Mouse (Mus musculus) ES-CJ7 (cell line): ENCODE results near the gene Lrp5.
A peak's percentile ranks its signal among the peaks of the same experiment; 100 is the strongest.

Source experiments
- DNase-seq: peaks from one replicate; pipeline ENCODE4 v3.0.0; 2011; ENCODE audit warnings: low read depth, low spot score

Lrp5 gene

DNA sequence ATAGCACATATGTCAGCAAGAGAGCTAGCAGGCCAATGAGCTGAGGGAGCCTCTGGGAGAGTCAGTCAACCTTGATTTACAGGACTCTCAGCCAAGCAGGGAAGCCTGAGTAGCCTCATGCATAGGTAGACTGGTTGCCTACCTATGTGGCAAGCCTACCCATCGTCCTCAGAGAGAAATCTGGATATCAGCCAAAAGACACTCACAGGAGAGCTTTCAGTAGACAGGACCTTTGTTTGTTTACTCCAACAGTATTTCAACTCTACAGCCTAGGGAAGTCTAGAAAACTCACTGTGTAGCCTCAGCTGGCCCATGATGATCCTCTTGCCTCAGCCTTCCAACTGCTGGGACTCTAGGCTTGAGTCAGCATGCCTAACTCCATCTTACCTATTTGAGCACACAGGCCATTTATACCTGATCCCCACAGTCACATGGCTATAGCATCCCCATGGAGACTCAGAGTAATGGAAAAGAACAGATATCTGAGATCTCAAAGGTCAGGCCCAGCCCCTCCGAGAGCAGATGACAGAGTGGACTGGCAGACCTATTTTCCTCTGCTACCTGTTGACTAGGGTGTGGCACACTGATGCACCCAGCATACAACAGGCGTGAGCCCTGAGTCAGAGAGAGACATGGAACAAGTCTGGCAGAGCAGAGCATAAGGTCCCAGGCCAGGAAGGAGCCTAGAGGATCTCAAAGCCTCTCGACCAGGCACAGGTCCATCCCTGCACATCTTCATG lies 73.7 kb downstream of the Lrp5 start:
- no peak for DNase-seq

GRCm38 (mm10) chr19:3611730-3612129 lies 74.6 kb downstream of the Lrp5 start:
- no peak for DNase-seq

DNA sequence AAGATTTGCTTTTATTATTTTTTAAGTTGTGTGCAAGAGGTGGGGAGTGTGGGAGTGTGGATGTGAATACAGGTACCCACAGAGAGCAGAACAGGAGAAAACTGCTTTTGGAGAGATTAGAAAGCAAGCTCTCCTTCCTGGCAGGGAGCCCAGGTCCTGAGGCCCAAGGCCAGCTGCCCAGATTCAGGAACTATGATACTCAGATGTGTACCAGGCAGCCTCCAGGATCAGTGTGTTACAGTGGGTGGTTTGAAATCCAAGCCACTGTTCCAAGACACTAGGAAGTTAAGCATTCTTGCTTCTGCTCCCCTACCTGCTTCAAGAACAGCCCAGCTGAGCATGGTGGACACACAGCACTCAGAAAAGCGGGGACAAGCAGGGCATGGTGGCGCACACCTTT lies 75.5 kb downstream of the Lrp5 start:
- DNase-seq, result no peak

DNA sequence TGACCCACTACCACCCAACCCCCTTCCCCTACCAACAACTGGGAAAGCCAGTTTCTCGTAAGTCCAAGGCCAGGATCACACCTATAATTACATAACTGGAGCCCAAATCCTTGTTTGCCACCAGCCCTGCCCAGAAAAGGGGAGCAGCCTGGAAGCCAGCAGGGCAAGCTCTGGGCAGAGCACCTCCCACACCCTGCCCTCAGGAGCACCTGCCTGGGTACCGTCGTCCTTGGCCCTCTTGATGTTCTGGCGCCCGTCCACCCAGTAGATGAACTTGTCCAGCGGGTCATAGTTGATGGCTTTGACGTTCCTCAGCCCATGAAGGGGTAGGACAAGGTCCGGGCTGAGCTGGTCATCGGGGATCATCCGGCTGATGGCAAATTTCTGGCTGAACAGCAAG lies 76.5 kb downstream of the Lrp5 start:
- DNase-seq, result no peak

DNA sequence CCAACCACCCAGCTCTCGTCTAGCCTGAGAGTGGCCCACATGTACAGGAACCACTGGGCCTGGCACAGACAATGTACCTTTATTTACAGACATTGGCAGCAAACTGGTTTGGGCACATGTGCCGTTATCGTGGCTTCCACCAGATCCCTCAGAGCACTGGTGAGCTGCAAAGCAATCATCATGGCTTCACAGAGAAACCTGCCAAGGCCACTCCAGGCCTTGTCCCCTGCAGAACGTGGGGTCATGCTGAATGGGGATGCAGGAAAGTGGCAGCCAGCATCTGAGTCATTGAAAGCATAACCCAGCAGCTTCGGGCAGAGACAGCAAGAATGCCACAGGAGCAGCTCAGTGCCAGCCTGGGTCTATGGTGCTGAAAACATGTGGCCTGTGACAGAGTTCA lies 92.0 kb downstream of the Lrp5 start:
- DNase-seq, result no peak

DNA sequence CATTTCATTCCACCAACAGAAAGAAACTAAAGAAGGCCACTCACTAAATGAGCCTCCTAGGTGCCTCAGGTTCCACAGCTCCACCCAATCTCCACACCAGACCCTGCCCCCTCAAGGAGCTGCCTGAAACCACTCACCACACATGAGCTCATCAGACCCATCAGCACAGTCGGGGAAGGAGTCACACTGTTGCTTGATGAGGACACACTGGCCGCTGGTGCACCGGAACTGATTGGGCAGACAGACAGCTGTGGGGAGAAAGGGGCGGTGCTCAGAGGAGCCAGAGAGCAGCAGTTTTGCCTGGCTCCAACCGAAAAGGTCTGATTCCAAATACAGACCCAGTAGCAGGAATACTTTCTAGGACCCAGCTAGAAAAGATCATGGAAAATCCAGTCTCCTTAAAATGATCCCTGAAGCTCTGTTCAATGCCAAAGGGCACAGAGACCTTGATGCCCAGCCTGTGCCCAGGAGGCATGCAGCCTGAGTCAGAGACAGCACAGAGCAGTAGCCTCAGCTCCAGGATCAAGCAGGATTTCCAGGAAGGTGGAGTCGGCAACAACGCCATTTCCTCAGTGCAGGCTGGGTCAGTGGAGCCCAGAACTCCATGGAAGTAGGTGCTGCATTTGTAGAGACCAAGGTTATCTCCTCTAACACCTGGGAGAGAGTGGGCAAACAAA lies 92.8 kb downstream of the Lrp5 start:
- DNase-seq, result no peak

DNA sequence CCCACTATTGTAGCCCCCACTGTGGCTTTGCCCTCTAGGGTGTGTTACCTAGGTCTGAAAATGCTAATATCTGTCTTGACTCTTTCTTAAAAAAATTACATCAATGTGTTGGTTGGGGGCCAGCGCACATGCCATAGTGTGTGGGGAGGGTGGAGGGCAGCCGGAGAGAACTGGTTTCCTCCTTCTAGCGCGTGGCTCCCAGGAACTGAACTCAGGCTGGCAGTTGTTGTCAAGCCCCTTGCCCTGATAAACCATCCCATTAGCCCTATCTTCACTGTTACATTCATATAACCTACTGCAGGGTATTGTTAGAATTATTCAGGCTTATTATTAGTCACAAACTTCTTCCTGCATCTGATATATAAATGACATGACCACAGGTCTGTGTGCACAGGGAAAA lies 96.4 kb downstream of the Lrp5 start:
- DNase-seq, result no peak

- DNase-seq, result no peak
Measured at GRCm38 (mm10) chr19:3589547-3589946, 96.8 kb downstream of the Lrp5 start.

- DNase-seq, result peak; percentile 80
Measured at GRCm38 (mm10) chr19:3587729-3588128, 98.6 kb downstream of the Lrp5 start.

DNA sequence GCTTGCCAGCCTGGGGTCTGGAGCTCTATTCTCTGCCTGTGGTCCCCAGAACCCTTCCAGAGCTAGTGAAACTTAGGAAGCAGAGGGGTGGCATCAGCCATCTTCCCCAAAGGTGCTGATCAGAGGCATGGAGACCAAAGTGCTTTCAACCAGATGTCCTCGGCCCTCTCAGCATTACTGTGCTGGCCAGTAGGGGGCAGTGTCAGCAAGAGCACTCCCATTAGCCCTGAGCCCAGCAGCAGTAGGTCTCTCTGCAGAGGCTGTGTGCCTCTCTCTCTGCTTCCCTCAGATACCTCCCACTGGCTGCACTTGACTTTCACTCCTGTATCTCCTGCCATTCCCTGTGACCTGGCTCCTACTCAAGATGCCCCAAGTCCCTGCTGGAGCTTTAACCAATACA lies 99.8 kb downstream of the Lrp5 start:
- peak; percentile 83 for DNase-seq

GRCm38 (mm10) chr19:3586026-3586425 lies 100.3 kb downstream of the Lrp5 start:
- DNase-seq, result peak; percentile 58

DNA sequence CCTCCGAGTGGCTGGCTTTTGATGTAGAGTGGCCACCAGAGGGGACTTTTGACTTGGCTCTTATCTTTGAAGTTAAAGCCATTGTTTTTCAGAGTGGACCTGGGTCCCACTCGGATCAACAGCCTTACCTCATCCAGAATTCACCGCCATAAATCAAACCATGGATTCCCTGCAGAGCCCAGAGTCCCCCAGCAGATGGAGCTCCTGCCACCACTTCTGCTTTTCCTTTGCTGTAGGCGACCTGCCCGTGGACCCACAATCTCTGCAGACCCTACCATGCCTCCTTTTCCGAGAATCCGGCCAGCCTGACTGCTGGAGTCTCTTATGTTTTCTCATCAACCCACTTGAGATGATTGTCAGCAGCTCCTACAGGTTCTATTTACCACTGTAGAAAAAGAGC lies 105.0 kb downstream of the Lrp5 start:
- peak; percentile 69 for DNase-seq

DNA sequence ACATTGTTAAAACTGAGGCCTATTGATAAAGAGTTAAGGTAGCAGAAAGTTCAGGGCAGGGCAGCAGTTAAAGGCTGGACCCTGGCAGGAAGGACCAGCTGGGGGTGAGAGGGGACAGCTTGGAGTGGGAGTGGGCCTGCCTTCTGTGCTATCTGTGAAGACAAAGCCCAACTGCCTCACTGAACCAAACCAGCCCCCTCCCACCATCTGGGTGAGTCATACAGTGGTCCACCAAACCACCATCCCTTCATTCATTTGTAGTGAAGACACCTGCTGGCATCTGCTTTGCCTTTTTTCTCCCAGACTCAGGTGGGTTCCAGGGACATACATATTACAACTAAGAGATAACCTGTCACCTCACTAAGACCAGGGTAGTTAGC lies 108.5 kb downstream of the Lrp5 start:
- DNase-seq, result no peak

DNA sequence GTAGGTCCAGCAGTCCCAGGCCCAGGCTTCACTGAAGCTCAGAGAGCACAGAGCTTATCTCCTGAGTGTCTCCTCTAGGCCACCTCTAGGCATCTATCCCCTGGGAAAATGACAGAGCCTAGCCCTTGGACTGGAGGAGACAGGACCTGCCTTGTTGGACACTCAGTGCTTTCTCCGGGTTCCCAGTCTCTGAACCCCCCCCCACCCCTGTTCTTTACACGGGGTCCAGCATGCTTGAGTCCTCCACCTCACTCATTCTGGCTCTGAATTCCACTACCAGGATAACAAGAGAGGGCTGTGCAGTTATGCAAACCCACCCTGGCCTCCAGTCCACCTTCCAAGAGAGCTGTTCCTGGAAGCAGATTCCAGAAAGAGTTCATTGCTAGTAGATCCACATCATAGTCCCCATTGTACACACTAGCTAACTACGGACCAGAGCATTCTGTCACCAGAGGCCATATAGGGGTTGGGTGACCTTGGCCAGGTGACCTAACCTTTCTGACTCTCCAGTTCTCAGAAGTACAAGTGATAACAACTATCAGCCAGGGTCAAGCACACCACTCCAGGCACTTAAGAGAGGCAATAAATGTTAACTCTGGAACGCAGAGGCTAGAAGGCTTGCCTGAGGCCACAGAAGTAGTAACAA lies 109.0 kb downstream of the Lrp5 start:
- DNase-seq, result no peak

- no peak for DNase-seq
Measured at GRCm38 (mm10) chr19:3576451-3577264, 109.7 kb downstream of the Lrp5 start.

GRCm38 (mm10) chr19:3575632-3576384 lies 110.6 kb downstream of the Lrp5 start, which contains the start of gene Ppp6r3:
Gene Ppp6r3 (minus strand): TSS chr19:3575749.
- peak; percentile 99 for DNase-seq

DNA sequence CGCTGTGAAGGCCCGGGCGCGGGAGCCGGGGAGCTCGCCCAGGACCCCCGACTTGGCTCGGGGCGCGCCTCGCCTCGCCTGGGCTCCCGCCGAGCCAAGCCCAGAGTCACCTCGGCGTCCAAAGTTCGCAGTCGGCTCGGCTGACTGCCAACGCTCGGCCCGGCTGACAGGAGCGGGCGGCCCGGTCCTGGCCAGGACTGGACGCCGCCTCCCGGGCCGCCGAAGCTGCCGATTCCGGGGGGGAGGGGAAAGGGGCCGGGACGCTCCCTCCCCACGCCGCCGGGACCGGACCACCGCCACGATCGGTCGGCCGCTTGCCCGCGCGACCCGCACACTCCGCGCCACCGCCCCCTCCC lies 111.1 kb downstream of the Lrp5 start:
- no peak for DNase-seq

- no peak for DNase-seq
Measured at GRCm38 (mm10) chr19:3574593-3575094, 111.7 kb downstream of the Lrp5 start.

DNA sequence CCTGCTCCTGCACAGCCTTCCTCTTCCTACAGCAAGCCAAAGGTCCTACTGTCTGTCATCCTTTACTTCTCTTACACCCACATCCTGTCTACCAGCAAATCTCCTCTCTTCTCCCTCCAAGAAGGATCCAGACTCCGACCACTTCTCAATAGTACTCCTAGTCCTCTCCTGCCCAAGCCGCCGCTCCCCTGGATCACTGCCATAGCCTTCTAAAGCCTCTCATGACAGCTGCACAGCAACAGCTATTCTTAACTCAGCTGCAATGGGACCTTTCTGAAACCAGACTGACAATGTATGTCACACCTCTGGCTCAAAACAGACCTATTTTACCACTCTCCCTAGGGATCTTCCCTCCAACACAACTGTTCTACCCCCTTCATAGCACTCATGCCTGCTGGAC lies 122.1 kb downstream of the Lrp5 start:
- DNase-seq, result no peak

- DNase-seq, result no peak
Measured at GRCm38 (mm10) chr19:3562752-3563151, 123.6 kb downstream of the Lrp5 start.

DNA sequence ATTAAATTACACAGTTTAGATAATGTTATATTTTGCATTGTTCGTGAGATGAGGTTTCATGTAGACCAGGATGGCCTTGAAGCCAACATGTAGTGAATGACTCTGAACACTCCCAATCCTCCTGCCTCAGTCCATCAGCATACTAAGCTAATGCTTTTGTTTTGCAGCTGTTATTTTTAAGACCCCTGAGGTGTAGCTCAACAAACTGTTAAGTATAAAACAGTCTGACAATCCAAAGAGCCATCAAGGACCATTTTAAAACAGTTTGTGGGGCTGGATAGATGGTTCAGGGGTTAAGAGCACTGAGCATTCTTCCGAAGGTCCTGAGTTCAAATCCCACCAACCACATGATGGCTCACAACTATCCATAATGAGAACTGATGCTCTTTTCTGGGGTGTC lies 124.1 kb downstream of the Lrp5 start:
- DNase-seq, result no peak
